Mouse (Mus musculus): Measurements from ENCODE around the gene Galnt4.
"Not testable (repeated sequence)": the region's sequence is repeated elsewhere in the genome, so short reads cannot be mapped to it uniquely, and the experiment has no call there.

Gene Galnt4

GRCm38 (mm10) chr10:99157697-99158096 is 49.7 kb downstream of the Galnt4 start:
- not testable (repeated sequence) for DNase-seq (ENCODE audit: low spot score in 2 of 2)

GRCm38 (mm10) chr10:99161987-99162582 is 54.1 kb downstream of the Galnt4 start:
- DNase-seq (ENCODE audit: low spot score in 2 of 2), result peak in 1 of 2 experiments; percentile 36
